Mouse (Mus musculus) embryonic facial prominence, embryonic 13.5 days (tissue): ENCODE measurements at regions not wholly inside any gene's neighbourhood (a gene's known extent, or its start where the extent isn't known, plus 50 kb on each side); places are given as distances from the start of the nearest gene placed in this dataset.

ENCODE experiments used
- ATAC-seq: fragments of 200-750 bp; cut with Nextera tagmentation; 2 replicates; pipeline ENCODE4 v1.8.0; 2017; ENCODE audit warnings: low read depth; ENCODE audit not compliant: insufficient number of reproducible peaks, insufficient read depth, low FRiP score, low TSS enrichment
- H3K27ac ChIP-seq: fragments of 300-500 bp; sonication (generic); 2 replicates; pipeline ENCODE4 v1.5.1; 2015; ENCODE audit warnings: moderate library complexity, mild to moderate bottlenecking, inconsistent platforms
- H3K27me3 ChIP-seq: fragments of 300-500 bp; sonication (generic); 2 replicates; pipeline ENCODE4 v1.6.1; 2015; ENCODE audit warnings: mild to moderate bottlenecking, inconsistent platforms
- H3K36me3 ChIP-seq: fragments of 300-500 bp; sonication (generic); 2 replicates; pipeline ENCODE4 v1.6.1; 2015; ENCODE audit warnings: mild to moderate bottlenecking, inconsistent platforms
- H3K4me1 ChIP-seq: fragments of 300-500 bp; sonication (generic); 2 replicates; pipeline ENCODE4 v1.6.1; 2015; ENCODE audit warnings: inconsistent platforms
- H3K4me2 ChIP-seq: fragments of 300-500 bp; sonication (generic); 2 replicates; pipeline ENCODE4 v1.6.1; 2015; ENCODE audit warnings: moderate library complexity, mild to moderate bottlenecking, inconsistent platforms
- H3K4me3 ChIP-seq: fragments of 300-500 bp; sonication (generic); 2 replicates; pipeline ENCODE4 v1.5.1; 2015; ENCODE audit warnings: mild to moderate bottlenecking, inconsistent platforms
- H3K9ac ChIP-seq: fragments of 300-500 bp; sonication (generic); 2 replicates; pipeline ENCODE4 v1.6.1; 2015; ENCODE audit warnings: mild to moderate bottlenecking, inconsistent platforms
- H3K9me3 ChIP-seq: fragments of 300-500 bp; sonication (generic); 2 replicates; pipeline ENCODE4 v1.6.1; 2016; ENCODE audit warnings: inconsistent platforms
- WGBS: fragments of 180-500 bp; shearing (Covaris S2); methylation state at CpG from one replicate; pipeline ENCODE4 v1.1.7; 2015; ENCODE audit warnings: mixed read lengths; 5-methylcytosine and 5-hydroxymethylcytosine counted together

- no peaks in the 10 kb centered on the region for H3K9me3 ChIP-seq
- no peak overlapping the region for H3K9ac ChIP-seq
- no peak for ATAC-seq
- no peaks in the 10 kb centered on the region for H3K27me3 ChIP-seq
- no peaks in the 10 kb centered on the region for H3K4me1 ChIP-seq
- no peak overlapping the region for H3K4me2 ChIP-seq
- H3K4me3 ChIP-seq = no peak overlapping the region
- H3K36me3 ChIP-seq = no peaks in the 10 kb centered on the region
- no peak overlapping the region for H3K27ac ChIP-seq
- WGBS = 81% methylated on average over 3 of the region's 3 CpGs
Measured at GRCm38 (mm10) chr8:97733338-97733737, 1682.9 kb downstream of the Cdh8 start.

GRCm38 (mm10) chr8:97722627-97723026 lies 1693.6 kb downstream of the Cdh8 start:
- 83% methylated on average over 4 of the region's 4 CpGs for WGBS
- Histone ChIP-seq H3K4me3 (no peak overlapping the region), H3K9ac (no peak overlapping the region), H3K27me3 (no peaks in the 10 kb centered on the region), H3K9me3 (no peaks in the 10 kb centered on the region), H3K4me1 (no peaks in the 10 kb centered on the region), H3K27ac (no peak overlapping the region), H3K36me3 (no peaks in the 10 kb centered on the region), H3K4me2 (no peak overlapping the region)
- no peak for ATAC-seq

GRCm38 (mm10) chr8:97701706-97702105 lies 1714.6 kb downstream of the Cdh8 start:
- H3K9me3 ChIP-seq = no peaks in the 10 kb centered on the region
- H3K27ac ChIP-seq = no peak overlapping the region
- H3K4me3 ChIP-seq = no peak overlapping the region
- no peak for ATAC-seq
- no peaks in the 10 kb centered on the region for H3K4me1 ChIP-seq
- H3K9ac ChIP-seq = no peak overlapping the region
- no peaks in the 10 kb centered on the region for H3K36me3 ChIP-seq
- H3K4me2 ChIP-seq = no peak overlapping the region
- H3K27me3 ChIP-seq = no peaks in the 10 kb centered on the region
- WGBS = 78% methylated on average over 1 of the region's 1 CpGs

GRCm38 (mm10) chr8:97664404-97664803 lies 1751.9 kb downstream of the Cdh8 start:
- Histone ChIP-seq H3K36me3 (no peaks in the 10 kb centered on the region), H3K4me2 (no peak overlapping the region), H3K27ac (no peak overlapping the region), H3K9me3 (no peaks in the 10 kb centered on the region), H3K4me1 (no peaks in the 10 kb centered on the region), H3K27me3 (no peaks in the 10 kb centered on the region), H3K9ac (no peak overlapping the region), H3K4me3 (no peak overlapping the region)
- WGBS = 76% methylated on average over 2 of the region's 2 CpGs
- no peak for ATAC-seq

GRCm38 (mm10) chr8:97662144-97662543 lies 1754.1 kb downstream of the Cdh8 start:
- no peaks in the 10 kb centered on the region for H3K9me3 ChIP-seq
- no peak overlapping the region for H3K4me3 ChIP-seq
- no peak overlapping the region for H3K9ac ChIP-seq
- no peaks in the 10 kb centered on the region for H3K4me1 ChIP-seq
- H3K36me3 ChIP-seq = no peaks in the 10 kb centered on the region
- H3K27me3 ChIP-seq = no peaks in the 10 kb centered on the region
- H3K27ac ChIP-seq = no peak overlapping the region
- no peak overlapping the region for H3K4me2 ChIP-seq
- no peak for ATAC-seq
- 89% methylated on average over 2 of the region's 2 CpGs for WGBS

- no peak for ATAC-seq
- no peaks in the 10 kb centered on the region for H3K9me3 ChIP-seq
- WGBS = 69% methylated on average over 4 of the region's 4 CpGs
Measured at GRCm38 (mm10) chr8:97651802-97652201, 1763.5 kb upstream of the Got2 start.

GRCm38 (mm10) chr8:97632980-97633379 lies 1744.6 kb upstream of the Got2 start:
- ATAC-seq = peak; percentile 59; the same call in 1 of the 2 replicates
- WGBS = 49% methylated on average over 1 of the region's 1 CpGs
- no peaks in the 10 kb centered on the region for H3K4me1 ChIP-seq
- no peaks in the 10 kb centered on the region for H3K27me3 ChIP-seq
- H3K27ac ChIP-seq = no peak overlapping the region
- H3K9ac ChIP-seq = no peak overlapping the region
- H3K9me3 ChIP-seq = no peaks in the 10 kb centered on the region
- H3K4me2 ChIP-seq = no peak overlapping the region
- no peak overlapping the region for H3K4me3 ChIP-seq
- no peaks in the 10 kb centered on the region for H3K36me3 ChIP-seq

More at GRCm38 (mm10) chr8:97651802-97652201, 1763.5 kb upstream of the Got2 start:
- Histone ChIP-seq H3K4me3 (no peak overlapping the region), H3K27me3 (no peaks in the 10 kb centered on the region), H3K36me3 (no peaks in the 10 kb centered on the region), H3K9ac (no peak overlapping the region), H3K27ac (no peak overlapping the region), H3K4me2 (no peak overlapping the region), H3K4me1 (no peaks in the 10 kb centered on the region)
